Mouse (Mus musculus) small intestine, adult 2 months (tissue): Measurements from ENCODE around the gene Ccr1l1.

ENCODE experiments used
- CTCF ChIP-seq: fragments of 200-500 bp; IDR thresholded peaks from 2 replicates; pipeline ENCODE4 v1.5.1; 2012; ENCODE audit warnings: low read depth, mild to moderate bottlenecking, control low read depth, inconsistent platforms, low read length, moderate library complexity, mixed read lengths; ENCODE audit not compliant: insufficient replicate concordance, insufficient read length; ENCODE audit errors: extremely low read depth
- POLR2A ChIP-seq: fragments of 200-500 bp; IDR thresholded peaks from 2 replicates; pipeline ENCODE4 v1.6.1; 2012; ENCODE audit warnings: low read depth, mild to moderate bottlenecking, control low read depth, inconsistent platforms, low read length, moderate library complexity

GRCm38 (mm10) chr9:123947815-123948214 is 30.4 kb downstream of the Ccr1l1 start:
- TF ChIP-seq POLR2A (no peak), CTCF (no peak)
